Mouse (Mus musculus): ENCODE data around the gene Snrnp35. TPM values are rescaled to one million over a fixed set of nuclear protein-coding genes. Genes with fewer than 3 reads are reported as not detected.

Gene Snrnp35
- 4.3 and 5.9 TPM in 2 replicates for polyA plus RNA-seq (2012; rRNA removed)

GRCm38 (mm10) chr5:124482966-124483654, at the start of gene Snrnp35:
Gene Snrnp35 (plus strand): TSS chr5:124483134.
- TF ChIP-seq CTCF (conservative IDR thresholded peaks at IDR 0.05; ENCODE audit: insufficient read depth, insufficient read length, low read depth, low read length) (no peak), POLR2A (IDR thresholded peaks at IDR 0.05; ENCODE audit: low read depth, low read length) (no peak)
- WGBS = under 1% methylated on average over 48 of the region's 48 CpGs
- H3K4me1 ChIP-seq (ENCODE audit: control insufficient read depth, insufficient read depth, low read length) = peaks cover 3% of the 10 kb centered on the region; the same call in 1 of the 2 replicates
- no peaks in the 10 kb centered on the region for H3K36me3 ChIP-seq (ENCODE audit: control insufficient read depth, insufficient read depth, low read length)
- peak within 1 kb of the TSS; percentile 56 for H3K27ac ChIP-seq (ENCODE audit: insufficient read depth, low read depth, low read length)
- H3K4me3 ChIP-seq (ENCODE audit: insufficient read depth, low read depth, low read length) = peak within 1 kb of the TSS; percentile 72
- DNase-seq = peak; percentile 96
- no peaks in the 10 kb centered on the region for H3K27me3 ChIP-seq (replicated peaks; ENCODE audit: control insufficient read depth, insufficient read depth, low read length)

- Histone ChIP-seq H3K4me3 (ENCODE audit: insufficient read depth, low read depth, low read length) (no peak overlapping the region), H3K36me3 (ENCODE audit: control insufficient read depth, insufficient read depth, low read length) (no peaks in the 10 kb centered on the region), H3K27ac (ENCODE audit: insufficient read depth, low read depth, low read length) (peak overlapping the region; percentile 92), H3K4me1 (ENCODE audit: control insufficient read depth, insufficient read depth, low read length) (peaks cover 7% of the 10 kb centered on the region; the same call in 1 of the 2 replicates), H3K27me3 (replicated peaks; ENCODE audit: control insufficient read depth, insufficient read depth, low read length) (no peaks in the 10 kb centered on the region)
- peak; percentile 70 for TF ChIP-seq CTCF (conservative IDR thresholded peaks at IDR 0.05; ENCODE audit: insufficient read depth, insufficient read length, low read depth, low read length)
- no peak for TF ChIP-seq POLR2A (IDR thresholded peaks at IDR 0.05; ENCODE audit: low read depth, low read length)
- WGBS = 78% methylated on average over 5 of the region's 5 CpGs
- DNase-seq = peak; percentile 74
Observed at GRCm38 (mm10) chr5:124438229-124438628, 44.7 kb upstream of the Snrnp35 start.

- WGBS = 51% methylated on average over 5 of the region's 5 CpGs
- Histone ChIP-seq H3K4me3 (ENCODE audit: insufficient read depth, low read depth, low read length) (peak overlapping the region; percentile 10; the same call in 1 of the 2 replicates), H3K27me3 (replicated peaks; ENCODE audit: control insufficient read depth, insufficient read depth, low read length) (no peaks in the 10 kb centered on the region), H3K4me1 (ENCODE audit: control insufficient read depth, insufficient read depth, low read length) (peaks cover 7% of the 10 kb centered on the region; the same call in 1 of the 2 replicates), H3K36me3 (ENCODE audit: control insufficient read depth, insufficient read depth, low read length) (no peaks in the 10 kb centered on the region), H3K27ac (ENCODE audit: insufficient read depth, low read depth, low read length) (peak overlapping the region; percentile 92)
- no peak for TF ChIP-seq POLR2A (IDR thresholded peaks at IDR 0.05; ENCODE audit: low read depth, low read length)
- TF ChIP-seq CTCF (conservative IDR thresholded peaks at IDR 0.05; ENCODE audit: insufficient read depth, insufficient read length, low read depth, low read length) = no peak
- no peak for DNase-seq
Observed at GRCm38 (mm10) chr5:124438746-124439145, 44.2 kb upstream of the Snrnp35 start.

GRCm38 (mm10) chr5:124439447-124440093, 43.4 kb upstream of the Snrnp35 start, which contains the start of gene Kmt5a:
Gene Kmt5a (plus strand): TSS chr5:124439930.
- Histone ChIP-seq H3K36me3 (ENCODE audit: control insufficient read depth, insufficient read depth, low read length) (no peaks in the 10 kb centered on the region), H3K27ac (ENCODE audit: insufficient read depth, low read depth, low read length) (peak within 1 kb of the TSS; percentile 92), H3K4me3 (ENCODE audit: insufficient read depth, low read depth, low read length) (peak within 1 kb of the TSS; percentile 62), H3K4me1 (ENCODE audit: control insufficient read depth, insufficient read depth, low read length) (peaks cover 11% of the 10 kb centered on the region; the same call in 1 of the 2 replicates), H3K27me3 (replicated peaks; ENCODE audit: control insufficient read depth, insufficient read depth, low read length) (no peaks in the 10 kb centered on the region)
- TF ChIP-seq CTCF (conservative IDR thresholded peaks at IDR 0.05; ENCODE audit: insufficient read depth, insufficient read length, low read depth, low read length) (no peak), POLR2A (IDR thresholded peaks at IDR 0.05; ENCODE audit: low read depth, low read length) (no peak)
- WGBS = under 1% methylated on average over 34 of the region's 34 CpGs
- DNase-seq = peak; percentile 99

- Histone ChIP-seq H3K36me3 (ENCODE audit: control insufficient read depth, insufficient read depth, low read length) (no peaks in the 10 kb centered on the region), H3K27me3 (replicated peaks; ENCODE audit: control insufficient read depth, insufficient read depth, low read length) (no peaks in the 10 kb centered on the region), H3K27ac (ENCODE audit: insufficient read depth, low read depth, low read length) (peak overlapping the region; percentile 65), H3K4me1 (ENCODE audit: control insufficient read depth, insufficient read depth, low read length) (peaks cover 15% of the 10 kb centered on the region; the same call in 1 of the 2 replicates), H3K4me3 (ENCODE audit: insufficient read depth, low read depth, low read length) (peak overlapping the region; percentile 62)
- DNase-seq = no peak
- under 1% methylated on average over 30 of the region's 30 CpGs for WGBS
- TF ChIP-seq CTCF (conservative IDR thresholded peaks at IDR 0.05; ENCODE audit: insufficient read depth, insufficient read length, low read depth, low read length) = peak; percentile 30; the same call in 1 of the 2 replicates
- no peak for TF ChIP-seq POLR2A (IDR thresholded peaks at IDR 0.05; ENCODE audit: low read depth, low read length)
Observed at GRCm38 (mm10) chr5:124440094-124440701, 42.7 kb upstream of the Snrnp35 start.

GRCm38 (mm10) chr5:124442628-124443027, 40.3 kb upstream of the Snrnp35 start:
- WGBS = 48% methylated on average over 2 of the region's 2 CpGs
- Histone ChIP-seq H3K27me3 (replicated peaks; ENCODE audit: control insufficient read depth, insufficient read depth, low read length) (no peaks in the 10 kb centered on the region), H3K27ac (ENCODE audit: insufficient read depth, low read depth, low read length) (no peak overlapping the region), H3K4me3 (ENCODE audit: insufficient read depth, low read depth, low read length) (no peak overlapping the region), H3K36me3 (ENCODE audit: control insufficient read depth, insufficient read depth, low read length) (no peaks in the 10 kb centered on the region), H3K4me1 (ENCODE audit: control insufficient read depth, insufficient read depth, low read length) (peaks cover 21% of the 10 kb centered on the region; the same call in 1 of the 2 replicates)
- DNase-seq = peak; percentile 52
- TF ChIP-seq CTCF (conservative IDR thresholded peaks at IDR 0.05; ENCODE audit: insufficient read depth, insufficient read length, low read depth, low read length) = no peak
- no peak for TF ChIP-seq POLR2A (IDR thresholded peaks at IDR 0.05; ENCODE audit: low read depth, low read length)

Data from kidney, adult 2 months (tissue).